Mouse (Mus musculus) spleen, postnatal 36 days (tissue): Measurements from ENCODE around the gene Hilpda.

Experiments
- DNase-seq, 2 experiments: peaks; one replicate each; pipeline ENCODE4 v3.0.0; 2022; ENCODE audit warnings: low spot score in 2 of 2, mixed read lengths in 1 of 2

The Hilpda gene

DNA sequence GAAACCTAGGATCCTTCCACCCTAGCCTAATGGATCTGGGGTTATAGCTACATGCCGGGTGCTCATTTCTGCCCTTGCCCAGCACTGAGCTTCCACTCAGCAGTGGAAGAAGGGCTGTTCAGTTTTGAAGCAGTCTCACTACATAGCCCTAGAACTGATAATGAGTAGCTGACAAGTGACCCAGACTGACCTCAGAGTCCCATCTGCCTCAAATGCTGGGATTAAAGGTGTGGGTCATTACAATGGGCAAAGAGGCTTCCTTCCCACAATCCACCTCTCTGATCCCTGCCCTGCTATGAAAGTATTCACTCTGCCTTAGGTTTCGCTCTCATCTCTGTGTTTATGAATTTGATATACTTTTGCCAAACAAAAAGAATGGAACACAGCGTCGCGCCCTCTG lies 4.5 kb downstream of the Hilpda start:
- DNase-seq = no peak

GRCm38 (mm10) chr6:29278513-29279267 lies 6.4 kb downstream of the Hilpda start:
- DNase-seq = peak; percentile 21 to 40

- no peak for DNase-seq
These were observed 7.0 kb downstream of the Hilpda start, which contains the start of gene Fam71f2 for GRCm38 (mm10) chr6:29279293-29279692. TSS of gene Fam71f2 (plus strand) at chr6:29279593.

- DNase-seq = no peak
These were observed 8.4 kb downstream of the Hilpda start for GRCm38 (mm10) chr6:29280671-29281070.

DNA sequence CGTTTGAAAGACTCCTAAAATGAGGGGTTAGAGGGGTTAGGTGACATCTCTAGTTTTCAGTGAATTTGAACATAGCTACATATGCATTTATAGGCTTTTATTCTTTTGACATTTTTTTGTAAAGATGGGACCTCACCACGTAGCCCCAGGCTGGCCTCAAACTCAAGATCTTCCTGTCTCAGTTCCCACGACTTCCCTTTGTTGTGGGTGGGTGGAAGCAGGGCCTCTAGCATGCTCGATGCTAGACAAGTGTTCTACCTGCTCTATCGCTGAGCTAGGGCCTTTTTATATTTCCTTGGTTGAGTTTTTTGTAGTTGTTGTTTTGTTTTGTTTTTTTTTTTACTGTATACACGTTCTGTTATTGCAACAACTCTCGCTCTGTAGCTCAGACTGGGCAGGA lies 14.6 kb downstream of the Hilpda start:
- no peak for DNase-seq

GRCm38 (mm10) chr6:29287481-29287880 lies 15.2 kb downstream of the Hilpda start:
- no peak for DNase-seq

DNA sequence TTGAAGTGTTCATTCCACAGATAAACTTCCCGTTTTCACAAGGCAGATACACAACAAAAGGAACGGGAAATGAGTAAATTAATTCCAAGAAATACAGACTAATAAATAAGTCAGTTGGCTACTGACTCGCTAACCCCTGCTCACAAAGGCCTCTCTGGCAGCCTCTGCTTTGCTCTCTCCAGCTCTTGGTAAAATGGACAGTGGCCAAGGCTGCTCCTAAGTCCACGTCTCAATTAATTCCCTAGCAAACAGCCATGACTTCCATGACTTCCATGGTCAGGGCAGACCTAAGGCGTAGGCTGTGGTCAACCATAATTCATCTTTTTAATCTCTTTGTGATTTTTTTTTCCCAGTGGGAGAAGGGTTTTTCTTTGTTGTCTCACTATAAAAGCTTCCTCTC lies 15.7 kb downstream of the Hilpda start:
- DNase-seq = no peak

- no peak for DNase-seq
These were observed 16.4 kb downstream of the Hilpda start for GRCm38 (mm10) chr6:29288651-29289050.

- no peak for DNase-seq
These were observed 26.8 kb downstream of the Hilpda start for GRCm38 (mm10) chr6:29299112-29299511.

DNA sequence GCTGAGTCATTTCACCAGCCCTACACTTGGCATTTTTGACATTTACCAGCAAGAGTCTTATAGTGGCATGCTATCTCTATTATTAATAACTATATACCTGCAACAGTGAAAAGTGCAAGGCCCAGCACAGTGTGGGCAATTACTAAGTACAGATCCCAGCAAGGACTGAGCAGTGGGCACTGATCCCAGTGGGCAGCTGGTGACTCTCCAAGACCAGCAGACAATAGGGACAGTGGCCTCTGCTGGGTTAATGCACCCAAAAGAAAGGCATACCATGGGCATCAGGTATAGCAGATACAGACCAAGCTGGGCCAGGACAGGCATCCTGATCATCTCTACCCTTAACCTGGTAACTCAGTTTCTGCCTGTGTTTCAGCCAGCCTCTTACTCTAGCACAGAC lies 31.0 kb downstream of the Hilpda start:
- DNase-seq = no peak

DNA sequence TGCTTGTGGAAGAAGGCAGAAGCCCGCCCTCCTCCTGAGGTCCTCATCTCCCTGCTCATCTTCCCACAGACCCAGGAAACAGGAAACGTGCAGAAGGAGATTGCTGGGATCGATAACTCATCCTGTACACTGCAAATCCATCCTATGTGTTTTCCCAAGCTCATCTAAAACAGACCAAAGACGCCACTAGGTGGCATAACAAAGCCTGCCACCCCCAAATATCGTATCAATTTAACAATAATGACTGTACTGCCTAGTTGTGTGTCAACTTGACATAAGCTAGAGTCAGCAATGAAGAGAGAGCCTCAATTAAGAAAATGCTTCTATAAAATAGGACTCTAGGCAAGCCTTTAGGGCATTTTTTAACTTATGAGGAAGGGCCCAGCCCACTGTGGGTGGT lies 31.4 kb downstream of the Hilpda start:
- no peak for DNase-seq

DNA sequence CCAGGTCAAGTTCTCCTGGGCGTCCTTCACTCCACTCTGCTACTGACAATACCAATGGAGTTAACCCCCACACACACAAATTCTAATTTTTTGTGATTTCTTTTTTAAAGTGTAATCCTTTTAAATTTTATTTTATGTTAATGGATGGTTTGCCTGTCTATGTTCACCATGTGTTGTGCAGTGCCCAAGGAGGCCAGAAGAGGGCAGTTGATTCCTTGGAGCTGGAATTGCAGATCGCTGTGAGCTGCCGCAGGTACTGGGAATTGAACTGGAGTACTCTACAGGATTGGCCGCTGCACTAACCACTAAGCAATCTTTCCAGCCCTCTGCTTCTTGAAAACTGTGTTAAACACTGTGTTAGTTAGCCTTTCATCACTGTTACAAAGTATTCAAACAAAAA lies 33.2 kb downstream of the Hilpda start:
- no peak for DNase-seq

- DNase-seq = no peak
These were observed 36.7 kb downstream of the Hilpda start for GRCm38 (mm10) chr6:29308846-29309605.

DNA sequence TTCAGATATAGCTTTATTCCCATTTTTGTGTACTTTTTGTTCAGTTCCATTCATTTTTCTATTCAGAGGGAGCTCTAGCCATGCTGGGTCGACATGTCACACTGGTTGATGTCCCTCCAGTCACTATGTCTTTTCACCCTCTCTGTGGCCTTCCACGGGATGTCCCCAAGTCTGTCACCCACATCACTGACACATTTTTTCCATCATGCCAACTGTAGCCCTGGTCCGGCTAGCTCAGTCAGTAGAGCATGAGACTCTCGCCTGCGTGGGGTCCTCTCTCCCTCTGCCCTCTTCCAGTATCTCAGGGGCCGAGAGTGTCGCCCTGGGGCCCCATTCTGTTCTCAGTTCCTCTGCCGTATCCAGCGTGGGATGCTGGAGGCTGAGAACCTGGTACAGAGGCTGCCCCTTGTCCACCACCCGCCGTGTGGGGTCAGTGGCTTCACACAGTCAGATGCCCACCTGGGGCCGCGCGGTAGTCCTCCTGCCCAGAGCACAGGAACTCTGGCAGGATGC lies 41.5 kb downstream of the Hilpda start:
- DNase-seq = no peak

DNA sequence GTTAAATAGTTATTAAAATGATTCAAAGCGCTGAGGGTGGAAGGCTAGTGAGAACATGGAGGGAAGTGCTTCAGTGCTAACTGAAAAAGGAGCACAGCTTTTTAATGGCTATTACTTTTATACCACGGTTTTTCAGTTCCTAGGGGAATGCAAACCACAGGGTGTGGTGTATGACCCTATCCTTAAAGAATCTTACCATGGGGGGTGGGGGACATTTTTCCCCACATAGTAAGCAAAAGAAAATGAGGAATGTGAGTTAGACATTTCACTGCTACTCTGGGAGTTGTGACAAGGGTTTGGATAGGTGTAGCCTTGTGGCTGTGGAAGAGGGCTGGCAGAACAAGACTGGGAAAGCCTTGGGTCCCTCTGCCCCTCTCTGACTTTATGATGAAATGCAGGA lies 45.0 kb downstream of the Hilpda start:
- DNase-seq = no peak

DNA sequence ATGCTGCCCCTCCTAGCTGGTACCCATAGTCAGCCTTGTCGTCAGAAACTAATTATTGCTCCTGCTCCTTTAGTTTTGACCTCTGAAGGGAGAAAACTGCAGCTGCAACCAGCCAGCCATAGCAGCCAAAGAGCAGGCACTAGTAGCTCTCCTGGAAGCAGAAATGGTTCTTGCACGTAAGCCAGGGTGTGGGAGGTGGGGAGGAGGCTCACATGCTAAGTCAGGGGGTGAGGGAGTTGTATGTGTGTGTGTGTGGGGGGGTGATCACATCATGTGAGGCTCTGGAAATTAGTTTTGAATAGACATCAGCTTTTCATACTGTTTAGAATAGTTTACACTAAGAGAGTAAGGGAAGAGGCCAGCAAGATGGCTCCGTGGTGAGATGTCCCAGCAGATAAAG lies 45.7 kb downstream of the Hilpda start:
- no peak for DNase-seq

DNA sequence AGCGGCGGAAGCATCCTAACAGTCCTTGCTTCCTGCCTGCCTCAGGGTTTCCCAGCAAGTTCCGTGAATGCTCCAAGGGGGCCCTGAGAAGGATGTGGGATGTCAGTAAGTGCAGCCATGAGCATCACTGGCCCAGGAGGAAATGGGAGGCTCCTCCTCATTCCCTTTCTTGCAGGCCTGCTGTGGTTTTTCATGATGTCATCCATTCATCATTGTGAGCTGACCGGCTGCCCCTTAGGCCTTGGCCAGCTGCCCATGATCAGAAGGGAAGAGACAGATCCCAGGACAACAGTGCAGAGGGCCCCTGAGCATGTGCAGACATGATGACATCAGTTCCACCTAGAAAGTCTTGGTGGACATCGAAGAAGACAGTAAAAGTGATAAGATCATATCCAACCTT lies 46.6 kb downstream of the Hilpda start, which contains the start of gene Fam71f1:
Fam71f1 (plus strand) TSS at position 262 of the 400 bp plus-strand sequence.
- no peak for DNase-seq

- no peak for DNase-seq
These were observed 49.3 kb downstream of the Hilpda start for GRCm38 (mm10) chr6:29321586-29321985.

- DNase-seq = no peak
These were observed 49.9 kb downstream of the Hilpda start for GRCm38 (mm10) chr6:29322147-29322546.

DNA sequence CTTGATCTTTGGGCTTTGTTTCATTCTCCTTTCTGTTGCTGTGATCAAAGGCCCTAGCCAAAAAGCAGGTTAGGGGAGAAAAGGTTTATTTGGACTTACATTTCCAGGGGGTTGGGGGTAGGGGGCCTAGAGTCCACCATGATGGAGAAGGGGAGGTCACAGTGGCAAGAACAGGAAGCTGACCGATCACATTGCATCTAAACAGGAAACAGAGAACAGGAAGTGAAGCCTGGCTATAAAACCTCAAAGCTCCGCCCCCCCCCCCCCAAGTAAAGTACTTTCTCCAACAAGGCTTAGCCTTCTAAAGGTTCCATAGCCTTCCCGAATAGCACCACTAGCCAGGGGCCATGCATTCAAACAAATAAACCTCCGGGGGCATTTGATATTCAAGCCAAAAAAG lies 50.4 kb downstream of the Hilpda start:
- no peak for DNase-seq
